Mouse (Mus musculus): ENCODE data around the gene Parvg. TPM values are rescaled to one million over a fixed set of nuclear protein-coding genes. Genes with fewer than 3 reads are reported as not detected.

Gene Parvg
- polyA plus RNA-seq, 1 experiment from 2014 or later: 1.2 TPM

DNA sequence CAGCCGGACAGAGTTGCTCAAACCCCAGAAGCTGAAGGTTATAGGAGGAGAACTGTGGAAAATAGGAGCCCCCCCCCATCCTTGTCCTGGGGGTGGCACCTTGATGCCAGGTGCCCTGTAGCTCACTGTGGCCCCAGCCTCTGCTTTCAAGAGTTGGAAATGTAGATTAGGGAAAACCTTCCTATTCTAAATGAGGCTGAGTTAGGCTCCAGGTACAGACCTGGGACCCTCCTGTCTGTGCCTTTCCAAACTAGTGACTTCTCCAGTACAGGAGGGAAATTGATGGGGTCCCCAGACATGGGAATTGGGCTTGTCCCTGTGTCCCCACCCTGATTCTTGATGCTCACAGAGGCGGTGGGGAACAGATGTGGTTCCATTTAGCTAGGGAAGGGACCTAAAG is 23.2 kb upstream of the Parvg start:
- DNase-seq (ENCODE audit: low spot score, missing footprints) (peak; percentile 92), ATAC-seq (ENCODE audit: low FRiP score) (no peak)
- H3K27ac ChIP-seq (ENCODE audit: low read depth, low read length): peak overlapping the region; percentile 95
- H3K9ac ChIP-seq (ENCODE audit: low read length): peak overlapping the region; percentile 51
- peaks cover 67% of the 10 kb centered on the region for H3K4me1 ChIP-seq (ENCODE audit: control insufficient read depth, insufficient read depth, low read length)
- no peaks in the 10 kb centered on the region; the same call in 1 of the 2 replicates for H3K27me3 ChIP-seq (ENCODE audit: control insufficient read depth, insufficient read depth, low read length)
- peak overlapping the region; percentile 26; the same call in 1 of the 2 replicates for H3K4me2 ChIP-seq
- H3K4me3 ChIP-seq (ENCODE audit: low read depth, low read length): no peak overlapping the region
- H3K9me3 ChIP-seq (ENCODE audit: control insufficient read depth, low read length): no peaks in the 10 kb centered on the region
- WGBS: 32% methylated on average over 2 of the region's 2 CpGs
- no peaks in the 10 kb centered on the region for H3K36me3 ChIP-seq (ENCODE audit: control insufficient read depth, insufficient read depth, low read length)

DNA sequence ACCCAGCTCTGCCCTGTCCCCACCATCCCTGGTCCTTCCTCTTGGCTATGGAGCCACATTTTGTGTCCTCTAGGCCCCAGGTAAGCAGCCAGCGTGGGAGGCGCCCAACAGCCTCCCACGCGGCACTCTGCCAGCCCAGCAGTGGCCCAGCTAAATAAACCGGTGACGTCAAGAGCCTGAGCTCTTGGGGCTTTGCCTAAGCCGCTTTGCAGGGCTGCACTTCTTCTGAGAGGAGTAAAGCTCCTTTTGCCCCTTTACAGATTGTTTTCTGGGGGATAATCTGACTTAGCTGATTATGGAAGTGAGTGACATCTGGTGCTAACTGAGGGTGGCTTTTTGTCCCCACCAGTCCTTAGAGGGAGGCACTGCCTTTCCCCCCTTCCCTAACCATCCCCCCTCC is 22.8 kb upstream of the Parvg start:
- H3K9ac ChIP-seq (ENCODE audit: low read length): peak overlapping the region; percentile 51
- peak overlapping the region; percentile 95 for H3K27ac ChIP-seq (ENCODE audit: low read depth, low read length)
- H3K4me1 ChIP-seq (ENCODE audit: control insufficient read depth, insufficient read depth, low read length): peaks cover 71% of the 10 kb centered on the region
- WGBS: 0% methylated on average over 7 of the region's 7 CpGs
- H3K9me3 ChIP-seq (ENCODE audit: control insufficient read depth, low read length): no peaks in the 10 kb centered on the region
- no peak overlapping the region for H3K4me3 ChIP-seq (ENCODE audit: low read depth, low read length)
- H3K4me2 ChIP-seq: peak overlapping the region; percentile 26; the same call in 1 of the 2 replicates
- H3K36me3 ChIP-seq (ENCODE audit: control insufficient read depth, insufficient read depth, low read length): no peaks in the 10 kb centered on the region
- H3K27me3 ChIP-seq (ENCODE audit: control insufficient read depth, insufficient read depth, low read length): no peaks in the 10 kb centered on the region; the same call in 1 of the 2 replicates
- DNase-seq (ENCODE audit: low spot score, missing footprints) (peak; percentile 95), ATAC-seq (ENCODE audit: low FRiP score) (peak; percentile 61)

DNA sequence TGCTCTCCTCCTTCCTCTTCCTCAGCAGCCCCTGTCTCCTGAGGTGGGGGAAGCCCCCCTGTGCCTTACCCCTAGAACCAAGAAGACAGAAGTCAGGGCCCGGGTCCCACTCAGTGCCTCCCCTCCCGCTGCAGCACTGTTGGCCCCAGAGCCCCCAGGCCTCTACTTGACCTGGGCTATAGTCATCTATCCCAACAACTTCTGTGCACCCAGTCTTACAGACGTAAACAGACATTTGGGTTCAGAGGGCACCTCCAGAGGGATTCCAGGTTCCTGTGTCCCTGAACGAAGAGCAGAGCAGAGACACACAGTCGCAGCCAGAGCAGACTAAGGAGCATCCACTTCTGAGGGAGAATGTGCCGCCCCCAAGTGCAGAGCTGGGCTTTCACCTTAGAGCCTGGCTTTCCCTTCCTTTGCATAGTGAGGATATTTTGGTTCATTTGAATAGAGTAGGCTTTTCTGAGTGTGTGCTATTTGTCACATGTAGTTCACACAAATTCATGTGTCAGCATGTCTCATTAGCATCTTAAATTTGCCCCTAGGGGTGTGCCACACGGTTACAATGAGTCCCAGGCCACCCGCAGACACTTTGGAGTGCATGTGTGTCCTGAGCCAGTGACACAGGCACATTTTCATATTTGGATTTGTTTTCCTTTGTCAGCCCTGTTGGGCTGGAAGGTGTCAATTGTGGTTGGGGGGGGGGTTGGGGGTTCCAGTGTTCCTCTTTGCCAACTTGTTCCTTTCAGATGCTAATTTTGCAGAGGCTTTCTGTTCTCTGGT is 22.0 kb upstream of the Parvg start:
- ATAC-seq (ENCODE audit: low FRiP score): peak; percentile 6; the same call in 1 of the 2 replicates
- peak; percentile 95 for DNase-seq (ENCODE audit: low spot score, missing footprints)
- Histone ChIP-seq H3K27me3 (ENCODE audit: control insufficient read depth, insufficient read depth, low read length) (no peaks in the 10 kb centered on the region; the same call in 1 of the 2 replicates), H3K9ac (ENCODE audit: low read length) (peak overlapping the region; percentile 49), H3K9me3 (ENCODE audit: control insufficient read depth, low read length) (no peaks in the 10 kb centered on the region), H3K27ac (ENCODE audit: low read depth, low read length) (peak overlapping the region; percentile 95), H3K4me2 (peak overlapping the region; percentile 28), H3K36me3 (ENCODE audit: control insufficient read depth, insufficient read depth, low read length) (no peaks in the 10 kb centered on the region), H3K4me3 (ENCODE audit: low read depth, low read length) (no peak overlapping the region), H3K4me1 (ENCODE audit: control insufficient read depth, insufficient read depth, low read length) (peaks cover 71% of the 10 kb centered on the region)
- WGBS: 13% methylated on average over 8 of the region's 8 CpGs

DNA sequence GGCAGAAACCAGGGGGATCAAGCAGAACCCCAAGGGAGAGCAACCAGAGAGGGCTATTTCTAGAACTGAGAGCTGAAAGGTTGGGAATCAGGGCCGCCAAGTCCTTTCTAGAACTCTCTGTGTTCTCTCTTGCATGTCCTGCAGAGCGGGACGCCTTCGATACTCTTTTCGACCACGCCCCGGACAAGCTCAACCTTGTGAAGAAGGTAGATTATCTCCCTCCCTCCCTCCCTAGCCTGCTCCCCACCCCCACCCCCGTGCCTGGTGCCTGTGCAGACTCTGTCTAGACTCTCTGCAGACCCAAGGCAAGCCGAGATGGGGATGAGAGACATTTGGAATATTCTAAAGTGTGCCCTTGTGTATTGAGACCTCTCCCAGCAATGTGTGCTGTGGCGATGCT is 20.6 kb upstream of the Parvg start:
- no peaks in the 10 kb centered on the region; the same call in 1 of the 2 replicates for H3K27me3 ChIP-seq (ENCODE audit: control insufficient read depth, insufficient read depth, low read length)
- no peaks in the 10 kb centered on the region for H3K9me3 ChIP-seq (ENCODE audit: control insufficient read depth, low read length)
- no peak for ATAC-seq (ENCODE audit: low FRiP score)

GRCm38 (mm10) chr15:84305333-84305732 is 18.5 kb upstream of the Parvg start:
- H3K4me3 ChIP-seq (ENCODE audit: low read depth, low read length): no peak overlapping the region
- ATAC-seq (ENCODE audit: low FRiP score): no peak
- no peak overlapping the region for H3K9ac ChIP-seq (ENCODE audit: low read length)
- no peaks in the 10 kb centered on the region; the same call in 1 of the 2 replicates for H3K27me3 ChIP-seq (ENCODE audit: control insufficient read depth, insufficient read depth, low read length)
- WGBS: 40% methylated on average over 10 of the region's 10 CpGs
- no peaks in the 10 kb centered on the region for H3K36me3 ChIP-seq (ENCODE audit: control insufficient read depth, insufficient read depth, low read length)
- H3K27ac ChIP-seq (ENCODE audit: low read depth, low read length): peak overlapping the region; percentile 41; the same call in 1 of the 2 replicates
- H3K9me3 ChIP-seq (ENCODE audit: control insufficient read depth, low read length): no peaks in the 10 kb centered on the region
- DNase-seq (ENCODE audit: low spot score, missing footprints): no peak
- peaks cover 46% of the 10 kb centered on the region for H3K4me1 ChIP-seq (ENCODE audit: control insufficient read depth, insufficient read depth, low read length)
- H3K4me2 ChIP-seq: no peak overlapping the region

More for the DNA sequence above, 20.6 kb upstream of the Parvg start:
- no peak for DNase-seq (ENCODE audit: low spot score, missing footprints)
- no peaks in the 10 kb centered on the region for H3K36me3 ChIP-seq (ENCODE audit: control insufficient read depth, insufficient read depth, low read length)
- H3K27ac ChIP-seq (ENCODE audit: low read depth, low read length): no peak overlapping the region
- no peak overlapping the region for H3K4me3 ChIP-seq (ENCODE audit: low read depth, low read length)
- peaks cover 66% of the 10 kb centered on the region for H3K4me1 ChIP-seq (ENCODE audit: control insufficient read depth, insufficient read depth, low read length)
- H3K4me2 ChIP-seq: no peak overlapping the region
- H3K9ac ChIP-seq (ENCODE audit: low read length): no peak overlapping the region
- WGBS: 75% methylated on average over 10 of the region's 10 CpGs

DNA sequence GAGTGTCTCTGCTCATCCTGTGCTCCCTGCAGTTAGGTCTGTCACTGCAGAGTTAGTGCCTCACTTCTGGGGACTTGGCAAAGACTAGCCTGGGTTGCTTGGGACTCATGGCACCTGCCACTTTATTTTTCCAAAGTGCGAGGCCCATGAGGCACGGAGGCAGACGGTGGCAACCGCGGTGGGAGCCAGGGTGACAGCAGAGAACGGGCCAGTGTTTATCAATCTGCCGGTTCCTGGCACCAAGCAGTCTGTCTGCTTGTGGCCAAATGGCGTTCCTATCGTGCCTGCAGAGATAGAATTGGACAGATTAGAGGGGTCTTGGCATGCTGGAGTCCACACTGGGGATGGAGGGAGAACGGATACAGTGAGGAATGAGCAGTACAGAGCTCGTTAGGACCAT is 13.6 kb upstream of the Parvg start:
- WGBS: 81% methylated on average over 11 of the region's 11 CpGs
- DNase-seq (ENCODE audit: low spot score, missing footprints) (no peak), ATAC-seq (ENCODE audit: low FRiP score) (no peak)
- H3K27ac ChIP-seq (ENCODE audit: low read depth, low read length): no peak overlapping the region
- no peaks in the 10 kb centered on the region for H3K27me3 ChIP-seq (ENCODE audit: control insufficient read depth, insufficient read depth, low read length)
- H3K4me2 ChIP-seq: no peak overlapping the region
- no peaks in the 10 kb centered on the region for H3K9me3 ChIP-seq (ENCODE audit: control insufficient read depth, low read length)
- no peak overlapping the region for H3K9ac ChIP-seq (ENCODE audit: low read length)
- H3K4me3 ChIP-seq (ENCODE audit: low read depth, low read length): no peak overlapping the region
- no peaks in the 10 kb centered on the region for H3K36me3 ChIP-seq (ENCODE audit: control insufficient read depth, insufficient read depth, low read length)
- peaks cover 33% of the 10 kb centered on the region for H3K4me1 ChIP-seq (ENCODE audit: control insufficient read depth, insufficient read depth, low read length)

DNA sequence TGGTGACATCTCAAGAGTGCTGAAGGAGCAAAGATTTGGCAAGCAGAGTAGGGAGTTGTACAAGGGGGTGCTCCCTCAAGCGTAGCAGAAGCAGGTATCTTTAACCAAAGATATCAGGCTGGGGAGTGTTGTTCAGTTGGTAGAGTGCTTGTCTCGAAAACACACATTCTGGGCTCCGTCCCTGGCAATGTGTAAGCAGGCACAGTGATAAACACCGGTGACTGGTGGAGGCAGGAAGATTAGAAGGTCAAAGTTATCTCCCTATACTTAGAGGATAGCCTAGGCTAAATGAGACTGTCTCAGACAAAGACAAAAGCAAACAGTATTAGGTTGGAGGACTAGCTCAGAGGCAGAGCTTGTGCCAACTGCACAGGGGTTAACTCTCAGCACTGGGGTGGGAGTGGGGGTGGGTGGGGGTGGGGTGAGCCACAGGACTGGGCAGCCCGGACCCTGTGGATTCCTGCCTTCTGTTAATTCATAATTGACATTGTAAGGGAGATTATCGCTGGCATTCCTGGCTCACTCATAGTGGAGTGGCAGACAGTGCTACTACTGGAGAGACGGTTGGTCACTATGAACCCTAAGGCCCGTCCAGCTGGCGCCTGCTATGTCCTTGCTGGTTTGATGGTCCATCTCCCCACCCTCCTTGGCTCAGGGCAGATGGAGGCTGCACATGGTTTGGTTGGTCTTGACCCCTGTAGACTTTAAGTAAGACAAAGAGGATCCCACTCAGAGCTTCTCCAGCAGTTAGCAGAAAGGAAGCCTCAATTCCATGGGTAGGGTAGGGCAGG is 12.3 kb upstream of the Parvg start:
- no peak; the same call in 1 of the 2 replicates for ATAC-seq (ENCODE audit: low FRiP score)
- Histone ChIP-seq H3K36me3 (ENCODE audit: control insufficient read depth, insufficient read depth, low read length) (no peaks in the 10 kb centered on the region), H3K9ac (ENCODE audit: low read length) (no peak overlapping the region), H3K4me2 (no peak overlapping the region), H3K4me3 (ENCODE audit: low read depth, low read length) (no peak overlapping the region), H3K27me3 (ENCODE audit: control insufficient read depth, insufficient read depth, low read length) (no peaks in the 10 kb centered on the region), H3K27ac (ENCODE audit: low read depth, low read length) (no peak overlapping the region), H3K4me1 (ENCODE audit: control insufficient read depth, insufficient read depth, low read length) (peaks cover 26% of the 10 kb centered on the region), H3K9me3 (ENCODE audit: control insufficient read depth, low read length) (no peaks in the 10 kb centered on the region)
- WGBS: 83% methylated on average over 9 of the region's 9 CpGs
- DNase-seq (ENCODE audit: low spot score, missing footprints): no peak

- Histone ChIP-seq H3K4me3 (ENCODE audit: low read depth, low read length) (no peak overlapping the region), H3K9me3 (ENCODE audit: control insufficient read depth, low read length) (no peaks in the 10 kb centered on the region), H3K9ac (ENCODE audit: low read length) (0 out of 2 replicates have a peak overlapping the region, but pooled peaks have one; percentile 9), H3K27ac (ENCODE audit: low read depth, low read length) (no peak overlapping the region), H3K4me1 (ENCODE audit: control insufficient read depth, insufficient read depth, low read length) (peaks cover 26% of the 10 kb centered on the region), H3K4me2 (no peak overlapping the region), H3K27me3 (ENCODE audit: control insufficient read depth, insufficient read depth, low read length) (no peaks in the 10 kb centered on the region), H3K36me3 (ENCODE audit: control insufficient read depth, insufficient read depth, low read length) (no peaks in the 10 kb centered on the region)
- 53% methylated on average over 10 of the region's 10 CpGs for WGBS
- no peak for ATAC-seq (ENCODE audit: low FRiP score)
- DNase-seq (ENCODE audit: low spot score, missing footprints): peak; percentile 75
Observed at GRCm38 (mm10) chr15:84312878-84313565, 10.8 kb upstream of the Parvg start.
